Mouse (Mus musculus): ENCODE measurements around the gene Sap30l. TPM values are rescaled to one million over a fixed set of nuclear protein-coding genes. Genes with fewer than 3 reads are reported as not detected.
"Not testable (repeated sequence)": the region's sequence is repeated elsewhere in the genome, so short reads cannot be mapped to it uniquely, and the experiment has no call there.

Gene Sap30l
- polyA plus RNA-seq, 1 experiment from 2014 or later = 21.1 TPM

GRCm38 (mm10) chr11:57846421-57847363, 45.3 kb downstream of the Sap30l start:
- not testable (repeated sequence) for H3K9ac ChIP-seq (replicated peaks); H3K4me3 ChIP-seq (replicated peaks); H3K4me1 ChIP-seq (replicated peaks); H3K4me2 ChIP-seq; ATAC-seq (ENCODE audit: insufficient number of reproducible peaks, insufficient read depth, low FRiP score, low TSS enrichment, low read depth); H3K9me3 ChIP-seq; H3K27ac ChIP-seq; H3K36me3 ChIP-seq
- 81% methylated on average over 8 of the region's 9 CpGs for WGBS
- peaks cover 38% of the 10 kb centered on the region for H3K27me3 ChIP-seq

- peaks cover 6% of the 10 kb centered on the region for H3K4me1 ChIP-seq (replicated peaks)
- no peaks in the 10 kb centered on the region for H3K9me3 ChIP-seq
- H3K4me3 ChIP-seq (replicated peaks) = no peak overlapping the region
- no peak overlapping the region for H3K9ac ChIP-seq (replicated peaks)
- no peaks in the 10 kb centered on the region for H3K36me3 ChIP-seq
- peaks cover 37% of the 10 kb centered on the region for H3K27me3 ChIP-seq
- 73% methylated on average over 7 of the region's 7 CpGs for WGBS
- ATAC-seq (ENCODE audit: insufficient number of reproducible peaks, insufficient read depth, low FRiP score, low TSS enrichment, low read depth) = no peak
- H3K27ac ChIP-seq = no peak overlapping the region
- H3K4me2 ChIP-seq = no peak overlapping the region
Observed at GRCm38 (mm10) chr11:57847396-57847795, 46.0 kb downstream of the Sap30l start.

GRCm38 (mm10) chr11:57850298-57850697, 48.9 kb downstream of the Sap30l start:
- ATAC-seq (ENCODE audit: insufficient number of reproducible peaks, insufficient read depth, low FRiP score, low TSS enrichment, low read depth) = no peak
- Histone ChIP-seq H3K27me3 (peaks cover 32% of the 10 kb centered on the region), H3K36me3 (no peaks in the 10 kb centered on the region), H3K9ac (replicated peaks) (no peak overlapping the region), H3K4me3 (replicated peaks) (no peak overlapping the region), H3K27ac (no peak overlapping the region), H3K9me3 (no peaks in the 10 kb centered on the region), H3K4me1 (replicated peaks) (peaks cover 10% of the 10 kb centered on the region), H3K4me2 (no peak overlapping the region)
- 58% methylated on average over 7 of the region's 7 CpGs for WGBS

- peaks cover 8% of the 10 kb centered on the region for H3K4me1 ChIP-seq (replicated peaks)
- H3K27ac ChIP-seq = no peak overlapping the region
- H3K27me3 ChIP-seq = peaks cover 32% of the 10 kb centered on the region
- ATAC-seq (ENCODE audit: insufficient number of reproducible peaks, insufficient read depth, low FRiP score, low TSS enrichment, low read depth) = no peak
- H3K9me3 ChIP-seq = no peaks in the 10 kb centered on the region
- no peak overlapping the region for H3K9ac ChIP-seq (replicated peaks)
- no peaks in the 10 kb centered on the region for H3K36me3 ChIP-seq
- 67% methylated on average over 3 of the region's 3 CpGs for WGBS
- H3K4me2 ChIP-seq = no peak overlapping the region
- H3K4me3 ChIP-seq (replicated peaks) = no peak overlapping the region
Observed at GRCm38 (mm10) chr11:57850931-57851330, 49.5 kb downstream of the Sap30l start.

GRCm38 (mm10) chr11:57853571-57853970, 52.1 kb downstream of the Sap30l start:
- Histone ChIP-seq H3K4me3 (replicated peaks) (no peak overlapping the region), H3K27ac (no peak overlapping the region)
- 42% methylated on average over 6 of the region's 6 CpGs for WGBS

GRCm38 (mm10) chr11:57857709-57858108, 56.3 kb downstream of the Sap30l start:
- no peaks in the 10 kb centered on the region for H3K9me3 ChIP-seq
- 59% methylated on average over 4 of the region's 4 CpGs for WGBS
- H3K4me2 ChIP-seq = no peak overlapping the region
- no peaks in the 10 kb centered on the region for H3K36me3 ChIP-seq
- no peak overlapping the region for H3K4me3 ChIP-seq (replicated peaks)
- H3K27ac ChIP-seq = no peak overlapping the region
- H3K9ac ChIP-seq (replicated peaks) = no peak overlapping the region
- no peaks in the 10 kb centered on the region for H3K27me3 ChIP-seq
- ATAC-seq (ENCODE audit: insufficient number of reproducible peaks, insufficient read depth, low FRiP score, low TSS enrichment, low read depth) = no peak
- peaks cover 7% of the 10 kb centered on the region for H3K4me1 ChIP-seq (replicated peaks)

More at GRCm38 (mm10) chr11:57853571-57853970, 52.1 kb downstream of the Sap30l start:
- no peaks in the 10 kb centered on the region for H3K9me3 ChIP-seq
- no peak for ATAC-seq (ENCODE audit: insufficient number of reproducible peaks, insufficient read depth, low FRiP score, low TSS enrichment, low read depth)
- peaks cover 20% of the 10 kb centered on the region for H3K27me3 ChIP-seq
- H3K9ac ChIP-seq (replicated peaks) = no peak overlapping the region
- H3K36me3 ChIP-seq = no peaks in the 10 kb centered on the region
- H3K4me1 ChIP-seq (replicated peaks) = peaks cover 7% of the 10 kb centered on the region
- no peak overlapping the region for H3K4me2 ChIP-seq

Other genes with a start within 250 kb of the Sap30l start
- 31.4 and 35.0 TPM in 2 replicates for gene Galnt10, start 156.2 kb upstream of the Sap30l start, polyA plus RNA-seq (2016; fragmentation: Nextera tagmentation; extraction: Ambion mirVana)
- 1.9 and 2.3 TPM in 2 replicates for gene Hand1, start 31.2 kb downstream of the Sap30l start, polyA plus RNA-seq (2016; fragmentation: Nextera tagmentation; extraction: Ambion mirVana)
- 17.6 and 21.7 TPM in 2 replicates for gene Larp1, start 207.4 kb downstream of the Sap30l start, polyA plus RNA-seq (2016; fragmentation: Nextera tagmentation; extraction: Ambion mirVana)